Mouse (Mus musculus): ENCODE measurements around the gene Zbtb38.

The Zbtb38 gene

DNA sequence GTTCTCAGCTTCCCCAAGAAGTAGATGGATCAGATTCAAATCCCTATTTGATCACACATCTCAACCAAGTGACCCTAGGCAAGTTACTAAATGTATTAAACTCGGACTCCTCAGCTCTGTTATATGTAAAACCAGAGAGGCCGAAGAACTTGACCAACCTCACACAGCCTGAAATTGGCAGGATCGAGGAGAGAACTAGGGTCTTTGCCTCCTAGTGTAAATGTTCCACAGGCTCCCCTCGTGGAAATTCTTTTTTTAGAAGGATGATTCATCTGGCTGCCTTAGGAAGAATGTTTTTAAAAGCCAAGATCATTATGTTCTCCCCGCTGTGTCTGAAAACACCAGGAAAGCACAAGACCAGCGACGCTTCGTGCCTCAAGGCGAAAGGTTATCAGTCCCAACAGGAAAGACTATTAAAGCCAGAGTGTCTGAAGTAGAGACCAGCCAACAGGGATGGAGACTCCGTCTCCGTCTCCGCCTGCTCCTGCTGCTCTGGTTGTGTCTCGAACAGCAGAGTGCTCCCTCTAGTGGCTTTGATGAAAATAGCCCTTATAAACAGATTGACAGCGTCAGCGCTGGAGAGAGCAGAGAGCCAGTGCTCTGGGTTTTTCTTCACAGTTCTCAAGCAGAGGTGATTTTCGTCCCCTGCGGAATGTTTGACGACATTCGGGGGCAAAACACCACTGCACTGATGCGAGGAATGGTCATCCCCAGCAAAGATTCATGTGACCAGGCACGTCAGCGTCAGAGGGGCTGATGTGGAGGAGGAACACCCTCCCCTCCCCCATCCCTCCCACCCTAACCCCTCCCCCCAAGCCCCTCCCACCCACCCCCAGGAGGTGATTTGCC, 6.3 kb upstream of the Zbtb38 start:
- peak; percentile 79 to 89 for DNase-seq

DNA sequence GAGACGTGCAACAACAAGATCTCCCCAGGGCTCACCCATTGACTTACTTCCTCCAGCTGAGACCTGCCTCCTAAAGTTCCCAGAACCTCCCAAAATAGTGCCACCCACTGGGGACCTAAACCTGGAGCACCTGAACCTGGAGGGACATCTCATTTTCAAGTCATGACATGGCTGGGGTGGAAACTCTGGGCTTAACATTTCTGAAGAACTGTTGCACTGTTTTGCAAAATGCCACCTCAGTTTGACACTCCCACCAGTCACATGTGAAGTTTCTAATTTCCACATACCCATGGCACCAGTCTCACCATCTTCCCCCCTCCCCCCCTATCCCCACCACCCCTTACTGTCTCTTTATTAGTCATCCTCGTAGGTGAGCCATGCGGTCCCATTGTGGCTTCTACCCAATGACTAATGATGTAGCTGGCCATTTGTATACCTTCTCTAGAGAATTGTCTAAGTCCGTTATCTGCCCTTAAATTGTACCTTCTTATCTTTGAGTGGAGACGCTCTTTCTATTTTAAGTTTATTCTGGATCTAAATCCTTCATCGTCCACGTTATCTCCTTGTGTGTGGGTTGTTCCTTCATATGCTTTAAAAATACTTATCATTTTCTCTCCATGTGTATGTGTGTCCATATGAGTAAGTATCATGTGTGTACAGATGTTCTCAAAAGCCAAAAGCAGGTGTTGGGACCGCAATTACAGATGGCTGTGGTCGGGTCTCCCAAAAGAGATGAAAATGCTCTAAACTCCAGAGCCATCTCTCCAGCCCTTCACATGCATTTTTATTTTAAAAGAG, 4.2 kb upstream of the Zbtb38 start:
- DNase-seq: no peak

DNA sequence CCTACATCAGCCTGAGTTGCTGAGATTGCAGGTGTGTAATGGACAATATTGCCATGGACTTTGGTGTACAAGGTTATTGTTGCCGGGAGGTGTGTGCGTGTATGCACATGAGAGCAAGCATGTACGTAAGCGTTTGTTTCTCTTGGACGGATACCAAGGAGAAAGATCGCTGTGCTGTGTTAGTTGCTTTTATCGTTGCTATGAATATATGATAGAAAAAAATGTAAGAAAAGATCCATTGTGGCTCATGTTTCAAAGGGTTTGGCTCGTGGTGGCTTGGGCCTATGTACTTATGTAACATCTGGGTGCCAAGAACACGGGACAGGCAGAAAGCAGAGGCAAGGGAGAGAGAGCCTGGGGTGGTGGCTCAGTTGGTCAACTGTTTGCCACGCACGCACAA, 3.1 kb upstream of the Zbtb38 start:
- DNase-seq: no peak

DNA sequence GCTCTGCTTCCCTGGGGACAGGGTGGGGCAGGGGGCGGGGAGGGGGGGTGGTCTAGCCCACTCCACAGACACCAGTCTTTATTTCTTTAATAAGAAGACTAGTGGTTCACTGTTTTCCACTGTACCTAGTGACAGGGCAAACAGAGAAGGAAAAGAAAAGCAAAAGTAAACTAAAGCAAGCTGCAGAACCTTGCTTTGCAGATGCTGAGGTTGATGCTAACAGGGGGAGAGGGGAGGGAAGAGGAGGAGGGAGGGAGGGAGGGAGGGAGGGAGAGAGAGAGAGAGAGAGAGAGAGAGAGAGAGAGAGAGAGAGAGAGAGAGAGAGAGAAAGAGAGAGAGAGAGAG, 2.0 kb upstream of the Zbtb38 start:
- DNase-seq: no peak

DNA sequence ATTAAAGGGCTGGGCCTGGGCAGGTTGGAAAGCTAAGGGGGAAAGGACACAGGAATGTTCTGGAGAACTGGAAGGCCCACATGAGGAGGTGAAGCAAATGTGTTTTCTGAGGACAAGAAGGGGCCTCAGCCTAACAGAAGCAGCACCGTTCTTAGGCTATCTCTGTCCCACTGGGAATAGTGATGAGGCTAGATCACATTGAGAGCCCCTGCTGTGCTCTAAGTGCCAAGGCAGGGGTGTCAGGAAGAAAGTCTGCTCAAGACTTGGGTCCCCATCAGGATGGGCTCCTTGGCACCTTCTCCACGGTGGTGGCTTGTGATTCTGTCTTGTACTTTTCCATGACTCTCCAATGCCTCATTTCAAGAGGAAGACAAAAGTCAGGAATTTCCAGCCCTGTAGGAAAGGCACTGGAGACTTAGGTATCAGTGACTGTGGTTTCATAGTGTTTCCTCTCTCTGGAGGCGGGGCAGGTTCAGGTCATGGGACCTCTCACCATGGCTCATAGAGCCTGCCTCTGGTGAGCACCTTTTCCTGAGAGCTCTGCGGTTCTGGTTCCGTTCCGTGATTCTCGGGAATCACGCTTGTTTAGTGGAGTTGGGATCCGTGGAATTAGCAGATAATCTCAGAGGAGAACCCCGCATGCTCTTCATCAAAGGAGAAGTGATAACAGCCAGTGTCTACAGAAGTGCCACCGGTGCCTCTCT, 1.4 kb upstream of the Zbtb38 start:
- no peak for DNase-seq

DNA sequence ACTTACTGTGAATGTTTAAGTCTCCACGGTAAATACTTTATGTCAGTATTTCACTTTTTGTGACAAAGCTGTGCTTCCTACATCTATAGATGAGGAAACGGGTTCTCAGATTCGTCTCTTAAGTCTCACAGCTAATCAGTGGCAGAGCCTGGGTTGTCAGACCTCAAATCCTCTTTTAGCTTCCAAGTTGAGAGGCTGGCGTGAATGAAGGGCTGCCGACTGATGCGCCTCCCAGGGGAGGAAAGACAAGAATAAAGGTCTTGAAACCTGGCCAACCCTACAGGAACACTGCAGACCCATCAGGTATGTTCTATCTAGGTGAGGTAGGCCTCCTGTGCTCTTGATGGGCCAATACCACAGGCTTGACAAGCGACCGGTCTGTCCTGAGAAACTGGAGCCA, 761 bp upstream of the Zbtb38 start:
- no peak for DNase-seq

DNA sequence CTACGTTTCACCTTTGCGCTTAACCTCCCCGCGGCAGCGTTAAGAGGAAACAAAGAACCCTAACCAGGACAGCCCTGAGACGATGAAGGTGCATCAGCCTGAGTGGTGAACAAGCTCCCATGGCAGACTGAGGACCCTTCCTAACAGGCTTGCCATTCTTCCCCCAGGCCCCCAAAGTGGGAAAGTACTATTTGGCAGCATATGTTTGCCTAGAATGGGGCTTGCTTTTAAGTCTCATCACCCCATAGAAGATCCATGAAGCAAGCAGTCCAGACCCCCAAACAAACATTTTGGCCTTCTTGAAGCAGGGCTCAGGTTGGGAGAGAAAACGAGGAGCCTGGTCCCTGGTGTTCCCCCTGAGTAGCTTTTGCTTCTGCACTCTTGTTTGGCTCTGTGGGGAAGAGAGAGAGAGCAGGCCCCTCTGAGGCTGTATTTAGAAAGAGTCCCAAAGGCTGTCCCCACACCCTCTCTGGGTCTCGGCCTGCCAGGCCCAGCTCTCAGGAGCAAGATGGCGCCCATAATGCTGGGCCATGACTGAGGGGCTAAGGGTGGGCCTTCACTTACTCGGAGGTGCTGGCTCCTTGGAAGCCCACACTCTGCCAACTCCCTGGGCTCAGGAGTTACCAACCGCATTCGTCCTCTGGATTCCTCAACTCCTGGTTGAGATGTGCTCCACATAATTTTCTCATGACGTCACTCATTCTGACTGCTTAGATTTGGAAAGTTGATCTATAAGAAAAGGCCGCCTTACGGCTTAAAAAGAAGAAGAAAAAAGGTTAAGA, 619 bp downstream of the Zbtb38 start:
- no peak for DNase-seq

DNA sequence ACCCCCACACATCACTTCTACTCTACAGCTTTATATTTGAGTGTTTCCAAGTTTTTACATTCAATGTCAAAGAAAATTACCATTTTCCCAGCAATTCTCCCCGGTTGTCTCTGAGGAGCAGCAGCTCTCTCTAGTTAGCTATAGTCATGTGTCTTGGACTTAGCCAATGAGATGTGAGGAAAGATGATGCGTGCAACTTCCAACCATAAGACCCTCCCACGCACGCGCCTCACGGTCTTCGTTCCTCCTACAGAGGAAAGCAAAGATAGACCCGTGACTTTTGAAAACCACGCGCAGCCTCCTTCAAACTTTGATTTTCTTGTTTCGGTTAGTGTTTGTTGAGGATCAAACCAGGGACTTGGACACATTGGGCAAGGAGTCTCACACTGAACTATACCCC, 2.0 kb downstream of the Zbtb38 start:
- no peak for DNase-seq

DNA sequence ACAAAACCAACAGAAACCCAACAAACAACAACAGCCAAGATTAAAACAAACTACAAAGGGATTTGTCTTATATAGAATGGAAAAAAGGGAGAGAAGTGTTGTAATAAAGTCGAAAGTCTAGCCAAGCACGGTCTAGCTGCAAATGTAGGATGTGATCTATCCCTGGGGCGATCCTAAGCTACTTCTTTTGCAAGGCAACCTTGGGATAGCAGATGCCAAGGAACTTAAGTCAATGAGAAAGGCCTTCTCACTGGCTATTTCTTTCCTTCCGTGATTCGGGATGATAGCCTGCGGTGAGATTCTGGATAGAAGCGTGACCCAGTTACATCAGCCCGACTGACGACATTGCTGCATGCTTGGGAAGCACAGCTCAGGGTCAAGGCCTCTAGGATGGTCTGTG, 6.1 kb downstream of the Zbtb38 start:
- DNase-seq: no peak

DNA sequence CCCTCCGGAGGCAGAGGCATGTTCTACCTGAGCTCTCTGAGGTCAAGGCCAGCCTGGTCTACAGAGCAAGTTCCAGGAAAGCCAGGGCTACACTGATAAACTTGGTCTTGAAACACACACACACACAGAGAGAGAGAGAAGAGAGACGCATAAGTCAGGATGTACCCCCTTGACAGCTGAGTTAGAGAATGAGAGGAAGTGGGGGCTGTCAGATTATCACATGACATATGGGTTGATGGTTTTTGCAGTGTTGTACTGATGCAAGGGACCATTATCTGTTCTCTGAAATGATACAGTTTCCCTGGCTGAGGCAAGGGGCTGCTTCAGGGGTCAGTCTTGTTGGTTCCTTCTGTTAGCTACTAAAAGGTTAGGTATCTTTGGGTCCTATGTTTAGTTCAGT, 7.7 kb downstream of the Zbtb38 start:
- no peak for DNase-seq

DNA sequence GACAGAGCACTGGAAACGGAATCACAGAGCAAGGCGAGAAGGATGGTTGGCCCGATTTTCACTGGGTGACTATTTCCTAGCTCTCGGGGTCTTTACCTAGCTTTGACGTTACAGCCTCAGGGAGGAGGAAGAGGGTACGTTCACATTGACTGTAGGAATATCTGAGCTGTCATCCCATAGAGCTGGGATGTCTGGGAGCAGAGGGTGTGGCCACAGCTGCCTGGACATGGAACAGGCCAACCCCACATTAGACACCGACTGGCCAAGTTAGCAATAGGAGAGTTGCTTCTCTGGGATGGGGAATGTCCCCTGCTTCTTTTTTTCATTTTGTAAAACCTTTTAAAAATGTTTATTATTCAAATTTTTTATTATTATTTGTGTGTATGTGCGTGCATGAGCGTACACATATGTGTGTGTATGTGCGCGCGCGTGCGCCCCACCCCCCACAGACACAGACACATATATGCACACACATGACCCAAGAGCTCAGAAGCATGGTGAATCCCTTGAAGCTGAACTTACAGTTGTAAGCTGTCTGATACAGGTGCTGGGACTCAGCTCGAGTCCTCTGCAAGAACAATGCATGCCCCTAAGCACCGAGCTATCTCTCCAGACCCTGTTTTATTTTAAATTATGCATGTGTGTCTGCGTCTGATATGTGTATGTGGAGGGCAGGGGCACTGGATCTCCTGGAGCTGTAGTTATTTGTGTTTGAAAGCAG, 11.1 kb downstream of the Zbtb38 start:
- no peak for DNase-seq

DNA sequence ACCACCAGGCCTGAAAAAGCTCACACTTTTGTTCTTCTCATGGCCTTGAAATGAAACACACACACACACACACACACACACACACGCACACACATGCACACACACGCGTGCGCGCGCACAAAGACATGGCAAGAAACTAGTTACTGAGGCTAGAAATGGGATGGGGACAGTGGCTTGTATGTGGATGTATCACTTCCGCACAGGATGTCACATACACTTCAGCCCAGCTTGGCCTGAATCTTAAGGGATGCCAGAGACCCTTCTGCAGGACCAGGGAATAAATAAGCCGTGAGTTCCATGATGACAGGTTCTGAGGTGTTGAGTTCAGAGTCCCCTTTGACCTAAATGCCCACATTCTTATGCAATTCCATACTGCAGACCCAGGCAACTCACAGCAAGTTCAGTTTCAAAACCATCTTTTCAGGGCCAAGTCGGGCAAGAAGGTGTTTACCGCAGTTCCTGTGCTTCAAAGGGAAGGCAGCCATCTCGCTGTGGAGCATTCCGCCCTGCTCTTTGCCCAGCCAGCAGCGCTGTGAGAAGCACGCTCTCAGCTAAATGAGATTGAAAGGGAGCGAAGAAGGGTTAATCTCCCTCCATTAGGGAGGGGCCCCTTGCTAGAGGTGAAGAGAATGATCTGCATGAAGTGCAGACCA, 11.8 kb downstream of the Zbtb38 start:
- DNase-seq: no peak

DNA sequence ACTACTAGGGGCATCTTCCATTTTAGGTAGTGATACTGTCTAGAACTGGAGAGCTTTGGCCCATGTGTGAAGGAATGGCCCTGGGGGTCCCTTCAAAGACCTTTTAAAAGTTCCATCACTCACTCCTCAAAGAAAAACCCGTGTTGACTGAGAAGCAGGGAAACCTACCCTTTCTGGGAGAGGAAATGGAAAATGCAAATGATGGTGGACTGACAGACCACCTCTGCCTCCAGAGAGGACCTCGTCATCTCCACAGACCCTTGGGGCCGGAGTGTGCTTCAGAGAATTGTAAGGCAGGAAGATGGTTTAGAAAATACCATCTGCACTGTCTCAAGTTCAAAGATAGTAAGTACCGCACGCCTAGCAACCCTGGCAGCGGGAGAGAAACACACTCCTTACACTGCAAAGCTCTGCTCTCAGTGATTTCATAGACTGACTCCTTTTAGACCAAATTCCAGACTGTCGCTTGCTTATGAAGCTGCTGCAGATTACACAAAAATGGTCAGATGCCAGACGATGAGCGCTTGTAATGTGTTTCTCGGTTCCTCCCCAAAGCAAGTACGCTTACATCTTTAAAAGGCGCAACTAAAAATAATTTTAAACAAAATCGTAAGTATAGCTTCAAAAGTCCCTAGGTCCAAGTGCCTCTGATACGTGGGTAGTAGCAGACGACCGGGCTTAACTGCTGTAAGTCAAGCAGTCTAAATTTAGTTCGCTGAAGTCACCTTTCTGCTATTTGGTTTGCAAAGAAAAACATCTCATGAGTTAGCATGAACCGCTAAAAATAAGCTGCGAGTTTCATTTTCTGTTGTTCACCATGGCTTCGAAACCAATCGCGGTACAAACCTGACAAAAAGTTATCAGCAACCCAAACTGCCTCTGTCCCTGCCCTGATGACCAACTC, 12.6 kb downstream of the Zbtb38 start:
- DNase-seq: no peak

DNA sequence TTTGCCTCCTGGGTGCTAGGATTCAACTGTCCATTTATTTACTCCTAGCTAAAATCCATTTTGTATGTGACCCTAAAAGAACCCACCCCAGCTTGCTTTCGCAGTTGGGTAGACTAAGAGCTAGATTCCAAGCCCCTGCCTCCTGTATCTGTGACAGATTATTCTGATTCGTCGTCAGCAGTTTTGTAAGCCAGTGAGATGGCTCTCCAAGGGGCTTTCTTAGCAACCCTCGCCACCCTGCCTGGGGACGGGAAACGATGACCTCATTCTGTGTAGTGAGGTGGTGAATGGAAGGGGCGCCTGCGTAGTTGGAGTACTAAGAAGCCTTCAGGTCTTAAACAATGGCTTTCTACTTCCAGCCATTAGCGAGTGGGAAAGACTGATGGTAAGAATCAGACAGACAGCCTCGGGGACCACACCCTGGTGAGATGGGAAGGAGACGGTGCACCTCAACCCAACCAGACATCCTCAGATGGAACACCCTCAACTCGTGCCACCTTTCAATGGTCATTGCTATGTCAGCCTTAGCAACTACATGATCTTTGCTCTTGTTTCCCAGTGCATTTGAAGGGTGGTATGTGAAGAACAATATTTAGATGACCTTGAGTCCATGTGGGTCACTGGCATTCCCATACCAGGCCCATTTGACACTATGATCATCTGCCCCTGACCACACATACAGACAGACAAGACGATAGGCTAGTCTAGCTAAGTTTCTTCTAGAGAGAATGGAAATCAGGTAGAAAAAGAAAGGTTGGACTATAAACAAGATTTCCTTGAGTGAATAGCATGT, 13.9 kb downstream of the Zbtb38 start:
- DNase-seq: no peak

DNA sequence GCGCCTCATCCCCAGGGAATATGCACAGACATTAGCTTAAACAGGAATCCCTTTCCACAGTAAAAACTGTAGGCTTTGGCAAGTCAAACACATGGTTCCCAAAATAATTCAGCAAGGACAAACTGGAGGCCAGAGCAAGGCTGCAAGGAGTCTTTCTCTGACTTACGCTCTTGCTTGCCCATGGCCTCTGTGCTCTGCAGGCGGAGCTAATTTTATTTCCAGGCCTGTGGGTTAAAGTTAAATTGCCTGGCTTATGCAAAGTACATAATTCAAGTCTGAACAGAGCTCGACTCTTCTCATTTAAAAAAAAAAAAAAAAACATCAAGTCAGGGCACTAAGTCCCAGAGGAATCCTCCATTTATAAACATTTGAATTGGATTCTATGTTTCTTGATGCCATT, 16.7 kb downstream of the Zbtb38 start:
- no peak for DNase-seq

DNA sequence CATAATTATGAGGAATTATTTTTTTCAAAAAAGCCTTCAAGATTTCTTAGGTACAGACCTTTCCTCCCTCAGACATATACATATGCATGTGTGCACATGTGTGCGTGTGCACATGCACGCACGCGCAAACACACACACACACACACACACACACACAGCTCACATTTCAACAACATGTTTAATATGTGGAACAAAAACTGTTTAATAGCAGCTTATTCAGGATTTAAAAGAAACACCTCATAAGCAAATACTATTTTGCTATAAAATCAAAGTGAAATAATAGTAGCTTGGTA, 19.3 kb downstream of the Zbtb38 start:
- no peak for DNase-seq

DNA sequence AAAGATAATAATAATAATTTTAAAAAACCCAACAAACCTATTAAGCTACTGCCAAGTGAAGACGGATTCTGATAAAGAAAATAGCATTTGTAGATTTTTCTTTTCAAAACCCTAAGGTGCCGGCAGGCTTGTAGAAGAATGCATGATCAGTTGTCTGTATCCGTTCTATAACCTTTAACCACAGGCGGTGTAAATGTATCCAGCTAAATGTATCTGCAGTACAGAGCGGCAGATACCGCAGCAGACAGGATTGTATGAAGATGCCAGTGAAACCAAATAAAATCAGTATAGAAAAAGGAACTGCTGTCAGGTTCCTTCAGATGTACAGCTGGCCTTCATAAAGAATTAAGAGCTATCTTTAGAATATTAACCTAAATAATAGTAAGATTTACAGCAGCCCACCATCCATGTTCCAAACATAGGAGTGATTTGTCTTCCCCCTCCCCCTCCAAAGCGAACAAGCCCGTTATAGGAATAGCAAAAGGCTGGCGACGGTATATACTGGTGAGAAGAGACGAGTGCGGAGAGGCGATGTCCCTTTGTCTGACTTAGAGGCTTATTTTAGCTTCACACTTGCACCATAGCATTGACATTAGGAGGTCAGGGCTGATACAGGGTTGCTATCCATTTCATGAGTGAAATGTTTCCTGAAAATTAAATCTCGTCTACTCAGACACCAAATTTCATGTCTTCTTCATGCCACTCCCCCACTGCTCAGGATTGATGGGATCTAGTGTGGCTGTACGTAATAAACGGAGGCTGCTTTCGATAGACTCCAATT, 19.8 kb downstream of the Zbtb38 start:
- no peak for DNase-seq

DNA sequence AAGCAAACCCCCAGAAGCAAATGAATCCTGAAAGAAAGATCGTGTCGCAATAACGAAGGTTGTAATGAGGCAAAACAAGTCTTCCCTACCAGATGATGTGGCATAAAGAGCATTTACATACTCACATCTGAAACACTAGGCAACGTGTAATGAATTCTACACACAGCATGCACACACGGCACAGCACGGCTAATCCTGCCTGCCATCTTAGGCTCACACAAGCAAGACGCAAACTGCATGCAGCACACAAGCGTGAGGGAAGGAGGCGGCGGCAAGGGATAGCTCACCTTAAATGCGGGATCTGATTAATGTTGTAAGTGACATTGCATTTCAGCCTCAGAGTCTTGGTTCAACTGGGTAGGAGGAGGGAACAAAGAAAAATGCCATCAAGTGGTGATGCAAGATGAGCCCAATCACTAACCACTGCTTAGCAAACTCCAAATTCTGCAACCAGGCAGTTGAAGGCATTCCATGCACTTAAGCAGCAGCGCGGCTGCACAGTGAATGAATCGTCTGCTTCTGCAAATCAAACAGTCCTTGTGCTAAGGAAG, 20.6 kb downstream of the Zbtb38 start:
- peak in 1 of 2 experiments; percentile 31 for DNase-seq
